Mouse (Mus musculus): Measurements from ENCODE around the gene Hus1b.

DNA sequence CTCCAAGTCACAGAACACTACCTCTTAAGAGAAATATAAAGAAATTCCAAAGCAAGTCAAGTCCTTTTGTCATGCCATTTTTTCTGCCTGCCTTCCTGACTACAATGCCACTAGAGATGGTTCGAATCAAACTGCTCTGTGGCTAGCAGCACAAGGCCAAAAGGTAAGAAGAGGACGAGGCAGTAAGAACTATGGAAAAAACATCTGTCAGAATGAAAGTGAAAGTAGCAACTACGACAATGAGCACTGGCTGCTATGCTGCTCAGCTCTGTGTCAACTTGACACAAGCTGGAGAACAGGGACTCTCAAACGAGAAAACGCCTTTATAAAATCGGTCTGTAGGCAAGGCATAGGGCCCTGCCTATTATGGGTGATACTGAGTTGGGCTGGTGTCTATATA, 14.6 kb downstream of the Hus1b start:
- TF ChIP-seq TBP (IDR thresholded peaks at IDR 0.05; ENCODE audit: low read depth, low read length) (no peak), CHD1 (IDR thresholded peaks at IDR 0.05; ENCODE audit: low read depth, low read length) (no peak), SIN3A (IDR thresholded peaks at IDR 0.05; ENCODE audit: low read length) (no peak)

All from MEL (cell line).